Mouse (Mus musculus): ENCODE measurements at regions not wholly inside any gene's neighbourhood (a gene's known extent, or its start where the extent isn't known, plus 50 kb on each side); places are given as distances from the start of the nearest gene placed in this dataset.
A peak's percentile ranks its signal among the peaks of the same experiment; 100 is the strongest.

- TF ChIP-seq CTCF (IDR thresholded peaks at IDR 0.05; ENCODE audit: borderline replicate concordance, control insufficient read depth, extremely low read depth, insufficient read depth, low read length, poor library complexity) (peak; percentile 90), POLR2A (IDR thresholded peaks at IDR 0.05; ENCODE audit: control insufficient read depth, extremely low read depth, insufficient read depth, low read length, poor library complexity) (no peak)
Measured at GRCm38 (mm10) chr5:33543372-33543771, 86.1 kb downstream of the Fam53a start.

Data from thymus, adult 2 months (tissue).